Mouse (Mus musculus): Measurements from ENCODE around the gene Fnbp1l. TPM values are rescaled to one million over a fixed set of nuclear protein-coding genes. Genes with fewer than 3 reads are reported as not detected.

The Fnbp1l gene
- 13.6 and 19.4 TPM in 2 replicates for polyA plus RNA-seq (2021; fragmentation: Nextera tagmentation)
- long read RNA-seq, experiment 1, partial matches to known transcripts = 16 of 34 reads
- long read RNA-seq, experiment 1, other reads (novel, unspliced or antisense) = 18 of 34 reads
- long read RNA-seq, experiment 2, full-length matches to known transcripts = 1 of 34 reads
- long read RNA-seq, experiment 2, partial matches to known transcripts = 22 of 34 reads
- long read RNA-seq, experiment 2, other reads (novel, unspliced or antisense) = 11 of 34 reads

DNA sequence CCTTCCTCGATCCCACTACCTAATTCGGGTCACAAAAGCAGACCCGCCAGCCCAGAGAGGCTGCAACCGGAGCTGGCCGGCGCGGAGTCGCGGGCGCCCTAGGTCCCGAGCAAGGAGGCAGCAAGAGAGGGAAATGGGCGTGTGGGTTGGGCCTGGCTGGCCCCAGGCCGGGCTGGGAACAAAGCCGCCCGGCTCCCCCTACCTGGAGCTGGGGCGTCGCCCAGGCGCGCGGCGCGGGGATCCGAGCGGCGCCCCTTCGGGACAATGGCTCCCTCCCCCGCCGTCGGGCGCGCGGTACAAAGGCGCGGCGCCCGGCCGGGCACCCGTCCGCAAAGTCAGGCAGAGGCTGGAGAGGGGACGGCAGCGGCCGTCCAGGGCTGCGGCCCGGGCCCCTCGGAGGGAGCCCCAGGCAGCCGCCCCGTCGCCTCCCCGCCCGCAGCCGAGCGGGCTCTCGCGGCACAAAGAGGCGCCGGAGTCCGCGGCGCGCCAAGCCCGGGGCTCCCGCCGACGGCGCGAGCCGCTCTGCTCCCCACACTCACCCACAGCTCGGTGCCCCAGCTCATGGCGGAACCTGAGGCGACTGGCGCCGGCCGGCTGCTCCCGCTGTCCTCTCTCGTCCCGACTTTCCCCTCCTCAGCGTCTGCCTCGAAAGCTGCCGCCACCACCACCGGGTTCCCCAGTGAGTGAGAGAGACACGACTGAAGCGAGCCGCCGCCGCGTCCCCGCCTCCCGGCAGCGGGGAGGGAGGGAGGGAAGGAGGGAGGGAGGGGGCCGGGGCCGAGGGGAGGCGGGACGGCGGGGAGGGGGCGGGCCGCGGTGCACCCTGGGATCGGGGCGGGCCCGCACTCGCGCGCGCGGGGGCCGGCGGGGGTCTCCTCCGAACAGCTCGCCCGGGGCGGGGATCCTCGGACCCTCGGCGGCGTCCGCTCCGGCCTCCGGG lies at the start of gene Fnbp1l:
Gene Fnbp1l (minus strand): TSS at position 725 of the 940 bp plus-strand sequence.

Other genes with a start within 250 kb of the Fnbp1l start
- 0.68 and 0.71 TPM in 2 replicates for gene Pde5a, start 109.2 kb upstream of the Fnbp1l start, polyA plus RNA-seq (2021; fragmentation: Nextera tagmentation)

Data from left cerebral cortex, adult 6 months (tissue).